Mouse (Mus musculus): ENCODE data around the gene Grin2b. TPM values are rescaled to one million over a fixed set of nuclear protein-coding genes. Genes with fewer than 3 reads are reported as not detected.

Gene Grin2b
- total RNA-seq, 2 experiments from 2014 or later: under 0.01 to 0.03 TPM

Small RNA genes within 50 kb of the gene (microRNA-seq; reads per million reads assigned to microRNA genes)
- not detected for gene Gm22892

Other genes starting within 250 kb of the Grin2b start
- not detected for gene Gm8994, start 154.0 kb upstream of the Grin2b start, total RNA-seq (2021)
- not detected for gene E330021D16Rik, start 242.1 kb upstream of the Grin2b start, total RNA-seq (2021)